Mouse (Mus musculus) midbrain, postnatal 0 days (tissue): ENCODE results near the gene H3f3a. TPM values are rescaled to one million over a fixed set of nuclear protein-coding genes. Genes with fewer than 3 reads are reported as not detected.

Experiments used
- ATAC-seq: fragments of 200-750 bp; cut with Nextera tagmentation; 2 replicates; pipeline ENCODE4 v1.8.0; 2017; ENCODE audit warnings: moderate number of reproducible peaks, mild to moderate bottlenecking, moderate TSS enrichment, moderate library complexity; ENCODE audit not compliant: low FRiP score
- DNase-seq: peaks from one replicate; pipeline ENCODE4 v3.0.0-alpha.2; 2015; ENCODE audit warnings: low spot score
- H3K27ac ChIP-seq: fragments of 300-500 bp; sonication (generic); 2 replicates; pipeline ENCODE4 v1.5.1; 2014; ENCODE audit warnings: low read depth, mild to moderate bottlenecking, low read length, mixed read lengths
- H3K27me3 ChIP-seq: fragments of 300-500 bp; sonication (generic); 2 replicates; pipeline ENCODE4 v1.6.1; 2014; ENCODE audit warnings: low read length, control low read depth, mixed read lengths; ENCODE audit not compliant: insufficient read depth
- H3K36me3 ChIP-seq: fragments of 300-500 bp; sonication (generic); 2 replicates; pipeline ENCODE4 v1.6.1; 2014; ENCODE audit warnings: low read length, control low read depth, mixed read lengths; ENCODE audit not compliant: insufficient read depth
- H3K4me1 ChIP-seq: fragments of 300-500 bp; sonication (generic); 2 replicates; pipeline ENCODE4 v1.6.1; 2014; ENCODE audit warnings: mild to moderate bottlenecking, control low read depth, antibody characterized with exemption, low read length, mixed read lengths; ENCODE audit not compliant: insufficient read depth
- H3K4me2 ChIP-seq: fragments of 300-500 bp; sonication (generic); 2 replicates; pipeline ENCODE4 v1.6.1; 2014; ENCODE audit warnings: low read depth, mild to moderate bottlenecking, low read length, mixed read lengths; ENCODE audit not compliant: poor library complexity, severe bottlenecking
- H3K4me3 ChIP-seq: fragments of 300-500 bp; sonication (generic); 2 replicates; pipeline ENCODE4 v1.5.1; 2014; ENCODE audit warnings: low read depth, mild to moderate bottlenecking, low read length, moderate library complexity
- H3K9ac ChIP-seq: fragments of 300-500 bp; sonication (generic); replicated peaks from 2 replicates; pipeline ENCODE4 v1.6.1; 2014; ENCODE audit warnings: mild to moderate bottlenecking, low read length, moderate library complexity, mixed read lengths; ENCODE audit not compliant: poor library complexity, severe bottlenecking
- H3K9me3 ChIP-seq: fragments of 300-500 bp; sonication (generic); 2 replicates; pipeline ENCODE4 v1.6.1; 2016; ENCODE audit warnings: low read length, control low read depth
- CTCF ChIP-seq: IDR thresholded peaks from 2 replicates; pipeline ENCODE4 v1.5.1; 2016; ENCODE audit warnings: antibody characterized with exemption, mild to moderate bottlenecking
- WGBS: fragments of 180-500 bp; shearing (Covaris S2); extraction: QIAGEN DNeasy Blood & Tissue Kit; methylation state at CpG from one replicate; pipeline ENCODE4 v1.1.7; 2014; 5-methylcytosine and 5-hydroxymethylcytosine counted together
- polyA plus RNA-seq: library from polyadenylated mRNA; unstranded; fragments of >200 nt; fragmentation: Nextera tagmentation; extraction: Ambion mirVana; gene quantifications from 2 replicates; pipeline ENCODE4 v1.2.1, GENCODE M21; 2015
- total RNA-seq: library from RNA; depleted of rRNA; stranded (reverse); fragments of >200 nt; gene quantifications from 2 replicates; pipeline ENCODE4 v1.2.3, GENCODE M21; 2014

The H3f3a gene
- total and polyA plus RNA-seq, 2 experiments from 2014 or later = 1,783 to 2,039 TPM

- no peaks in the 10 kb centered on the region for H3K27me3 ChIP-seq
- no peak for TF ChIP-seq CTCF
These were observed 4.9 kb downstream of the H3f3a start for GRCm38 (mm10) chr1:180808831-180809230.

GRCm38 (mm10) chr1:180803881-180804280 is 9.9 kb downstream of the H3f3a start:
- Histone ChIP-seq H3K4me2 (no peak overlapping the region), H3K27me3 (no peaks in the 10 kb centered on the region), H3K4me1 (no peaks in the 10 kb centered on the region; the same call in 1 of the 2 replicates), H3K4me3 (no peak overlapping the region), H3K9me3 (no peaks in the 10 kb centered on the region), H3K9ac (no peak overlapping the region), H3K27ac (no peak overlapping the region), H3K36me3 (peaks cover 56% of the 10 kb centered on the region)
- ATAC-seq = no peak
- no peak for TF ChIP-seq CTCF
- no peak for DNase-seq
- 84% methylated on average over 6 of the region's 6 CpGs for WGBS

More at GRCm38 (mm10) chr1:180808831-180809230, 4.9 kb downstream of the H3f3a start:
- no peak overlapping the region for H3K9ac ChIP-seq
- no peak overlapping the region for H3K4me3 ChIP-seq
- ATAC-seq (no peak), DNase-seq (no peak)
- WGBS = 59% methylated on average over 5 of the region's 5 CpGs
- no peaks in the 10 kb centered on the region; the same call in 1 of the 2 replicates for H3K4me1 ChIP-seq
- no peak overlapping the region for H3K27ac ChIP-seq
- H3K9me3 ChIP-seq = no peaks in the 10 kb centered on the region
- peaks cover 40% of the 10 kb centered on the region for H3K36me3 ChIP-seq
- no peak overlapping the region for H3K4me2 ChIP-seq

- peaks cover 43% of the 10 kb centered on the region for H3K36me3 ChIP-seq
- ATAC-seq = no peak
- H3K27me3 ChIP-seq = no peaks in the 10 kb centered on the region
- no peaks in the 10 kb centered on the region for H3K4me1 ChIP-seq
- no peak for DNase-seq
- no peaks in the 10 kb centered on the region for H3K9me3 ChIP-seq
- no peak overlapping the region for H3K9ac ChIP-seq
- no peak overlapping the region for H3K4me2 ChIP-seq
- no peak for TF ChIP-seq CTCF
- 85% methylated on average over 3 of the region's 3 CpGs for WGBS
- no peak overlapping the region for H3K4me3 ChIP-seq
- H3K27ac ChIP-seq = no peak overlapping the region
These were observed 12.2 kb downstream of the H3f3a start for GRCm38 (mm10) chr1:180801466-180801994.

- no peaks in the 10 kb centered on the region for H3K27me3 ChIP-seq
- no peak for DNase-seq
- H3K9me3 ChIP-seq = no peaks in the 10 kb centered on the region
- H3K9ac ChIP-seq = no peak overlapping the region
- no peak overlapping the region for H3K4me3 ChIP-seq
- H3K36me3 ChIP-seq = peaks cover 37% of the 10 kb centered on the region
- H3K27ac ChIP-seq = no peak overlapping the region
- no peak for ATAC-seq
- 71% methylated on average over 2 of the region's 2 CpGs for WGBS
- H3K4me1 ChIP-seq = no peaks in the 10 kb centered on the region
- TF ChIP-seq CTCF = no peak
- H3K4me2 ChIP-seq = no peak overlapping the region
These were observed 12.9 kb downstream of the H3f3a start for GRCm38 (mm10) chr1:180800814-180801213.

DNA sequence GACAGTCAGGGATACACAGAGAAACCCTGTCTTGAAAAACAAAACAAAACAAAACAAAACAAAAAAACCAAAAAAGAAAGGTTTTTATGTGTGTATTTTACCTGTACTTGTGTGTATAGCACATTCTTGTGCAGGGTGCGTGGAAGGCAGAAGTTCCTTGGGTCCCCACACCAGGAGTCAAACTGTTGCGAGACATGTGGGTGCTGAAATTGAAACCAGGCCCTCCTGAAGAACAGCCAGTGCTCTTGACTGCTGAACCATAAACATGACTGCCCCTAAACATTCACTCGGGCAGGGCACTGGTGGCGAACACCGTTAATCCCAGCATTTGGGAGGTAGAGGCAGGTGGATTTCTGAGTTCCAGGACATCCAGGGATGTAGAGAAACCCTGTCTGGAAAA is 13.7 kb downstream of the H3f3a start:
- Histone ChIP-seq H3K4me3 (no peak overlapping the region), H3K27ac (no peak overlapping the region), H3K4me1 (no peaks in the 10 kb centered on the region), H3K9ac (no peak overlapping the region), H3K9me3 (no peaks in the 10 kb centered on the region), H3K27me3 (no peaks in the 10 kb centered on the region), H3K36me3 (peaks cover 31% of the 10 kb centered on the region), H3K4me2 (no peak overlapping the region)
- ATAC-seq = no peak
- WGBS = 90% methylated on average over 5 of the region's 5 CpGs
- no peak for TF ChIP-seq CTCF
- no peak for DNase-seq

GRCm38 (mm10) chr1:180799253-180799652 is 14.5 kb downstream of the H3f3a start:
- Histone ChIP-seq H3K4me3 (no peak overlapping the region), H3K9ac (no peak overlapping the region), H3K4me1 (no peaks in the 10 kb centered on the region), H3K27me3 (no peaks in the 10 kb centered on the region), H3K27ac (no peak overlapping the region), H3K4me2 (no peak overlapping the region), H3K36me3 (peaks cover 23% of the 10 kb centered on the region), H3K9me3 (no peaks in the 10 kb centered on the region)
- DNase-seq (no peak), ATAC-seq (no peak)
- TF ChIP-seq CTCF = no peak
- WGBS = 90% methylated on average over 5 of the region's 5 CpGs
